Mouse (Mus musculus): ENCODE results near the gene Cwc25. TPM values are rescaled to one million over a fixed set of nuclear protein-coding genes. Genes with fewer than 3 reads are reported as not detected.
"Not testable (repeated sequence)": the region's sequence is repeated elsewhere in the genome, so short reads cannot be mapped to it uniquely, and the experiment has no call there.

Gene Cwc25
- polyA plus RNA-seq, 1 experiment from 2014 or later: 19.4 TPM

DNA sequence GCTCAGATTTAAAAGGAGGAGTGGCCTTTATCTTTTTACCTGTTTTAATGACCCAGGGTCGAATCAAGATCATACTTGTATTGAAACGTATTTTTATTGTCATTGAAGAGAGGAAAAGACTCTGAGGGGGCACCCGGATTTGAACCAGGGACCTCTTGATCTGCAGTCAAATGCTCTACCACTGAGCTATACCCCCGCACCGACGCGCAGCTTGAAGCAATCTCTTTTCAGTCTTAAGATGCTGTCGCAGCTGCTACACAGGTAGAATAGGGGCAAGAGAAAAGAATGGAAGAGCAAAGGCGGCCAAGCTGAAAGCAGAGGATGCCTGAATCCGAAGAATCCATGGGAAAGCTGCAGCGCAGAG lies 32.4 kb upstream of the Cwc25 start, which contains the start of gene Lasp1:
Lasp1 (plus strand) TSS at position 219 of the 364 bp plus-strand sequence.
- DNase-seq (ENCODE audit: low spot score): peak; percentile 91
- Histone ChIP-seq H3K27ac (peak within 1 kb of the TSS; percentile 95), H3K4me3 (peak within 1 kb of the TSS; percentile 85), H3K9me3 (no peaks in the 10 kb centered on the region), H3K4me1 (replicated peaks) (peaks cover 39% of the 10 kb centered on the region), H3K27me3 (ENCODE audit: insufficient read depth, poor library complexity, severe bottlenecking) (no peaks in the 10 kb centered on the region), H3K36me3 (no peaks in the 10 kb centered on the region)
- WGBS: 1% methylated on average over 11 of the region's 11 CpGs

DNA sequence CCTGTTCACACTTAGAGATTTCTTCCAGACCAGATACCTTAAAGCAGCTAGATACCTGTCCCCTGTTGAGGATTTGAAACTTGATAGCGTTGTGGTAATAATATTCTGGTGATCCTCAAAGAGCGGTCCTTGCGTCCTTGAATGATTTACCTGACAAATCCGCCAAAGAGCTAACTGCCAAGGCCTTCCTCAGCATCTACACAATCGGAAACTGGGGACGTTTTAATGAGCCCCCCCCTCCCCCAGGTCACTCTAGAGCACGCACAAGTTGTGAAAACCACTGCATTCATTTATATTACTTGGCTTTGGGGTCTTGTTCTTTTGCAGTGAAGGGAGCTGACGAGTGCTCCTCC lies 31.7 kb upstream of the Cwc25 start:
- Histone ChIP-seq H3K36me3 (no peaks in the 10 kb centered on the region), H3K27ac (no peak overlapping the region), H3K27me3 (ENCODE audit: insufficient read depth, poor library complexity, severe bottlenecking) (no peaks in the 10 kb centered on the region), H3K9me3 (no peaks in the 10 kb centered on the region), H3K4me1 (replicated peaks) (peaks cover 39% of the 10 kb centered on the region), H3K4me3 (peak overlapping the region; percentile 85)
- no peak for DNase-seq (ENCODE audit: low spot score)
- 32% methylated on average over 8 of the region's 8 CpGs for WGBS

DNA sequence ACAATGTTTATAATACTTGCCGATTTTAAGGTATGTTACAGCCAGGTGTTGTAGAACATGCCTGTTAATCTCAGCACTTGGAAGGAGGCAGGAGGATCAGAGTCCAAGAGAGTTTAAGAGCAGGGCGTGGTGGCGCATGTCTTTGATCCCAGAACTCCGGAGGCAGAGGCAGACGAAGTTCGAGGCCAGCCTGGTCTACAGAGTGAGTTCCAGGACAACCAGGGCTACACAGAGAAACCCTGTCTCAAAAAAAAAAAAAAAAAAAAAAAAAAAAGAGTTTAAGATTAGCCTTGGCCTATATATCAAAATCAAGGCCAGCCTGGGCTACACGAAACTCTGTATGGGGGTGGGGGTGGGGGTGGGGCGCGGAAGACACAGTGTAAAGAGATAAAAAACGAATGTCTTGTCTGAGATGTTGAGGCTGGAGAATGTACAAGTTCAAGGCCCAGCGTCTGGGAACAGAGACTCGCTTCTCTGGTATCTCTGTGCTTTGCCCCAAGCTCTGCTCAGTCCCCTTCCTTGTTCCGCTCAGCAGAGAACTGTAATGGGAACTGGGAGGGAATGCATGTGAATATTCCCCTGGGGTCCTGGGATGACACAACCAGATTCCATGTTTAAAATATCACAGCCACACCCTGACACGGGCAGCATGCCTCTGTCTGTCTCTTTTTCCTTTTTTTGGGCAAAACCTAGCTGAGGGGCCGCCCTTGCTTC lies 31.2 kb upstream of the Cwc25 start:
- WGBS: 60% methylated on average over 15 of the region's 15 CpGs
- Histone ChIP-seq H3K4me1 (replicated peaks) (peaks cover 36% of the 10 kb centered on the region), H3K27ac (no peak overlapping the region), H3K36me3 (no peaks in the 10 kb centered on the region), H3K27me3 (ENCODE audit: insufficient read depth, poor library complexity, severe bottlenecking) (no peaks in the 10 kb centered on the region), H3K9me3 (no peaks in the 10 kb centered on the region), H3K4me3 (peak overlapping the region; percentile 24; the same call in 1 of the 2 replicates)
- no peak for DNase-seq (ENCODE audit: low spot score)

DNA sequence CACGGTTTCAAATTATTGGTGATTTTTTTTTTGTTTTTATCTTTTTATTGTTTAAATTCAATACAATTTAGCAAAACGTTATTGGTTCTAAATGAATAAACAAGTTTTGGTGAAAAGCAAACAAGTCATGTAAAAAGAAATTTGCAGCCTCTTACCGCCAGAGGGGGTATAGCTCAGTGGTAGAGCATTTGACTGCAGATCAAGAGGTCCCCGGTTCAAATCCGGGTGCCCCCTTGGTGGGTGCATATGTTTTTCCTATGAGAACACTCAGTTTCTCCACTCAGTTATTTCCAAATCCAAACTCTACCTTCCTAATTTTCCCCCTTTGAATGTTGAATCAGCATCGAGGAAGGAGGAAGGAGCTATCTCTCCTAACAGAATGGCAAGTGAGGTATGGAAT lies 30.6 kb upstream of the Cwc25 start:
- Histone ChIP-seq H3K4me1 (replicated peaks) (peaks cover 30% of the 10 kb centered on the region), H3K36me3 (no peaks in the 10 kb centered on the region)
- 5% methylated on average over 6 of the region's 6 CpGs for WGBS

DNA sequence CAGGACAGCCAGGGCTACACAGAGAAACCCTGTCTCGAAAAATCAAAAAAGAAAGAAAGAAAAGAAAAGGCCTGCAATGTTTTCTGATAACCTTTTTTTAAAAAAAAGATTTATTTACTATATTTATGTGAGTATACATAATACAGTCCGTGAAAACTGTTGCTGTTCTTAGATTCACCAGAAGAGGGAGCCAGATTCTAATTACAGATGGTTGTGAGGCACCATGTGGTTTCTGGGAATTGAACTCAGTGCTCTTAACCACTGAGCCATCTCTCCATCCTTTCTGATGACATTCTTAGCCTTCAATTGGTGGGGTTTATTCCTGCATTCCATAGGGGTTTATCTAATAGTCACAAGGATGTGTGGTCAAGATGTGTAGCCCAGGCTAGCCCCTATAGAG lies 26.8 kb upstream of the Cwc25 start:
- Histone ChIP-seq H3K36me3 (no peaks in the 10 kb centered on the region), H3K4me1 (replicated peaks) (peaks cover 6% of the 10 kb centered on the region), H3K27me3 (ENCODE audit: insufficient read depth, poor library complexity, severe bottlenecking) (no peaks in the 10 kb centered on the region), H3K27ac (no peak overlapping the region), H3K9me3 (no peaks in the 10 kb centered on the region), H3K4me3 (no peak overlapping the region)
- no peak for DNase-seq (ENCODE audit: low spot score)
- 16% methylated on average over 2 of the region's 2 CpGs for WGBS

More for the DNA sequence above, 30.6 kb upstream of the Cwc25 start:
- DNase-seq (ENCODE audit: low spot score): no peak
- no peaks in the 10 kb centered on the region for H3K9me3 ChIP-seq
- no peaks in the 10 kb centered on the region for H3K27me3 ChIP-seq (ENCODE audit: insufficient read depth, poor library complexity, severe bottlenecking)
- H3K4me3 ChIP-seq: no peak overlapping the region
- H3K27ac ChIP-seq: no peak overlapping the region

DNA sequence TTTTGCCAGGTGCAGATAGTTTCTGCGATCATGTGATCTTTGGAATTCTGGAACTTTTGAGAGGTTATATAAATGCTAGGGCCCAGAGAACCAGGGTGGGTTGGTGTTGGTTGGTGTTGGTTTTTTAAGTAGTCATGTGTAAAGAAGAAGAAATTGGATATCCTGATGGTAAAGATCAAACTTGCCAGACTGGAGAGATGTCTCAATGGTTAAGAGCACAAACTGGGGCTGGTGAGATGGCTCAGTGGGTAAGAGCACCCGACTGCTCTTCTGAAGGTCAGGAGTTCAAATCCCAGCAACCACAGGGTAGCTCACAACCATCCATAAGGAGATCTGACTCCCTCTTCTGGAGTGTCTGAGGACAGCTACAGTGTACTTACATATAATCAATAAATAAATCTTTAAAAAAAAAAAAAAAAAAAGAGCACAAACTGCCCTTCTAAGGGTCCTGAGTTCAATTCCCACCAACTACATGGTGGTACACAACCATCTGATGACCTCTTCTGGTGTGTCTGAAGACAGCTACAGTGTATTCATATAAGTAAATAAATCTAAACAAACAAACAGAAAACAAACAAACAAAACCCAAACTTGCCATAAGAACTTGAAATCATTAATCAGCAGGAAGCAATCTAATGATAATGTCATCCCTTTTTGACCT lies 24.6 kb upstream of the Cwc25 start:
- not testable (repeated sequence) for H3K36me3 ChIP-seq; H3K4me3 ChIP-seq; H3K27me3 ChIP-seq (ENCODE audit: insufficient read depth, poor library complexity, severe bottlenecking); H3K4me1 ChIP-seq (replicated peaks); H3K9me3 ChIP-seq; H3K27ac ChIP-seq; DNase-seq (ENCODE audit: low spot score)
- 80% methylated on average over 2 of the region's 2 CpGs for WGBS

DNA sequence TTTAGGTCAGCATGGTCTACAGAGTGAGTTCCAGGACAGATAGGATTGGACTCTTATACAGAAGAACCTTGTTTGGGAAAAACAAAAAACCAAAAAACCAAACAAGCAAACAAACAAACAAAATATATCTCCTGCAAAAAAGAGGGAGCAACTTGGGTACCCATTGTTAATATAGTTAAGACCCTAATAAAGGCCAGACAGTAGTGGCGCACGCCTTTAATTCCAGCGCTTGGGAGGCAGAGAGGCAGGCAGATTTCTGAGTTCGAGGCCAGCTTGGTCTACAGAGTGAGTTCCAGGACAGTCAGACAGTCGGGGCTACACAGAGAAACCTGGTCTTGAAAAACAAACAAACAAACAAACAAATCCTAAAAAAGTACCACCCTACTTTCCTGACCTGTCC lies 23.4 kb upstream of the Cwc25 start:
- 88% methylated on average over 5 of the region's 5 CpGs for WGBS
- H3K27ac ChIP-seq: no peak overlapping the region
- H3K27me3 ChIP-seq (ENCODE audit: insufficient read depth, poor library complexity, severe bottlenecking): no peaks in the 10 kb centered on the region
- no peaks in the 10 kb centered on the region for H3K9me3 ChIP-seq
- H3K4me1 ChIP-seq (replicated peaks): no peaks in the 10 kb centered on the region
- H3K4me3 ChIP-seq: no peak overlapping the region
- no peaks in the 10 kb centered on the region for H3K36me3 ChIP-seq
- DNase-seq (ENCODE audit: low spot score): no peak

DNA sequence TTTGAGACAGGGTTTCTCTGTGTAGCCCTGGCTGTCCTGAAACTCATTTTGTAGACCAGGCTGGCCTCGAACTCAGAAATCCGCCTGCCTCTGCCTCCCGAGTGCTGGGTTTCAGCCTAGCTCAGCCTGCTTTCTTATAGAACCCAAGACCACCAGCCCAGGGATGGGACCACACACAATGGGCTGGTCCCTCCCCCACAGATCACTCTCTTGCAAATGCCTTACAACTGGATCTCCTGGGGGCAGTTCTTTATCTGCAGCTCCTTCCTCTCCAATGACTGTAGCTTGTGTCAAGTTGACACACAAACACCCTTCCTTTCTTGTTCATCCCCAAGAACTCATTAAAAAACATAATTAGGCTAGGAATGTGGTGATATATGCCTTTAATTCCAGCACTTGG lies 21.6 kb upstream of the Cwc25 start:
- Histone ChIP-seq H3K36me3 (no peaks in the 10 kb centered on the region), H3K4me3 (no peak overlapping the region), H3K27ac (no peak overlapping the region), H3K4me1 (replicated peaks) (peaks cover 4% of the 10 kb centered on the region), H3K9me3 (no peaks in the 10 kb centered on the region), H3K27me3 (ENCODE audit: insufficient read depth, poor library complexity, severe bottlenecking) (no peaks in the 10 kb centered on the region)
- 89% methylated on average over 3 of the region's 3 CpGs for WGBS
- no peak for DNase-seq (ENCODE audit: low spot score)

DNA sequence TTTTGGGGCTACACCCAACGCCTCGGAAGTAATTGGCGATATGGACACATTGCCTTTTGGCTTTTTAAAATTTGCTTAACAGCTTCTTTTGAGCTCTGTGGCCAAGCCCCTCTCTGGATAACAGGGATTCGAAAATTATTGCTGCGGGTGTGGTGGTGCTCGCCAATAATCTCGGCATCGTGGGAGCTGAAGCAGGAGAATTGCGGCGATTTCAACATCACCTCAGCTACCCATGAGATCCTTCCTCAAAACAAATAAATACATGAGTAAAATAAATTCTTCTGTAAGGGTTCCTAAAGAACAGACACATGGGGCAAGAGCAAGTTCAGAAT lies 16.2 kb upstream of the Cwc25 start:
- Histone ChIP-seq H3K4me3 (peak overlapping the region; percentile 99), H3K36me3 (peaks cover 40% of the 10 kb centered on the region), H3K27me3 (ENCODE audit: insufficient read depth, poor library complexity, severe bottlenecking) (no peaks in the 10 kb centered on the region), H3K27ac (peak overlapping the region; percentile 99), H3K4me1 (replicated peaks) (peaks cover 24% of the 10 kb centered on the region), H3K9me3 (no peaks in the 10 kb centered on the region)
- no peak for DNase-seq (ENCODE audit: low spot score)
- WGBS: under 1% methylated on average over 10 of the region's 10 CpGs

DNA sequence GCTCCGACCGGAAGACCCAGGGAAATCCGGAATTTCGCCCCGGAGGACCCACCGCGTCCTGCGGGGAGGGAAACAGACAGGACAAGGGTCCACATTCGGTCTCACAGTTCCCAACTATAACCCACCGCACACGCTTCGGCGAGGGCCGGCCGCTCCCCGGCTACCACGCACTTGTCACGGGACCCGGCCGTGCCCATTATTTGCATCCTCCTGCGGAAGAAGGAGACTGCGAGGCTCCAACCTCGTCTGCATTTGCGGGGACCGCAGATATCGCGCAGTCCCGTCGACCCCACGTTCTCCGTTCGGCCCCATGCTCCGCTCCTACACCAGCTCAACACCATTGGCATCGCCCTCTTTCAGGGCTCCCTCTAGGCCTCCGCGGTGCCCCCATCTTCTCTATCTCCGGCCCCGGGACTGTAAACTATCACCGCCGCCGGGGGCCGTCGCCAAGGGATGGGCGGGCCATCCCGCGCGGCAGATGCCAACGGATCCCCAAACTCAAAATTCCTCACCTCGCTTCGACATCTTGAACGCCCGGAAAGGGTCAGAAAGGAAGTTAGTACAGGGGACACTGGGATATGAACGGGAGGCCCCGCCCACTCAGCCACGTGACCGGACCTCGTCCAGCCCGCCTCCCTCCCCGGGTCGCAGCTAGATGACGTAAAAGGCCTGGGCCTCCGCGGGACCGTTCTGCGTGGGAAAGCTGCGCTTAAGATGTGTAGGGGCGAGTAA lies 15.6 kb upstream of the Cwc25 start, which contains the start of gene Rpl23:
Rpl23 (minus strand) TSS at position 606 of the 732 bp plus-strand sequence.
- under 1% methylated on average over 67 of the region's 67 CpGs for WGBS
- peak within 1 kb of the TSS; percentile 99 for H3K27ac ChIP-seq
- DNase-seq (ENCODE audit: low spot score): peak; percentile 98
- peaks cover 24% of the 10 kb centered on the region for H3K4me1 ChIP-seq (replicated peaks)
- peak within 1 kb of the TSS; percentile 99 for H3K4me3 ChIP-seq
- no peaks in the 10 kb centered on the region for H3K27me3 ChIP-seq (ENCODE audit: insufficient read depth, poor library complexity, severe bottlenecking)
- peaks cover 46% of the 10 kb centered on the region for H3K36me3 ChIP-seq
- no peaks in the 10 kb centered on the region for H3K9me3 ChIP-seq

DNA sequence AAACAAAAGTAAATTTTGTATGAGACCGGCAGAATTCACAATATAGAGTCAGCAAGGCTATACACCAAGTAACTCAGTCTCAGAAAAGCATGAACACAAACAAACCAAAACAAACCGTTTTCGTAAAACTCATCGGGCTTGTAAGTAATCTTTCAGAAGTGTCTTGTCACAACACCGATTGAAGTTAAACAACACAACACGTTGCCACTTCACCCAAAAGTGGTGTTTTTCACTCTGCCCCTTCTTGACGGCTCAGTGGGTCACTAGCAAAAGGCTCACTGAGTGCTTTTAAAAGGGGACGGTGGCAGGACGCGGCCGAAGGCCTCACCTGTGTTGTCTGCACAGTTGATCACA lies 15.1 kb upstream of the Cwc25 start:
- peak overlapping the region; percentile 99 for H3K4me3 ChIP-seq
- peaks cover 24% of the 10 kb centered on the region for H3K4me1 ChIP-seq (replicated peaks)
- DNase-seq (ENCODE audit: low spot score): no peak
- H3K27ac ChIP-seq: peak overlapping the region; percentile 99
- WGBS: 2% methylated on average over 11 of the region's 11 CpGs
- no peaks in the 10 kb centered on the region for H3K27me3 ChIP-seq (ENCODE audit: insufficient read depth, poor library complexity, severe bottlenecking)
- peaks cover 51% of the 10 kb centered on the region for H3K36me3 ChIP-seq
- H3K9me3 ChIP-seq: no peaks in the 10 kb centered on the region

DNA sequence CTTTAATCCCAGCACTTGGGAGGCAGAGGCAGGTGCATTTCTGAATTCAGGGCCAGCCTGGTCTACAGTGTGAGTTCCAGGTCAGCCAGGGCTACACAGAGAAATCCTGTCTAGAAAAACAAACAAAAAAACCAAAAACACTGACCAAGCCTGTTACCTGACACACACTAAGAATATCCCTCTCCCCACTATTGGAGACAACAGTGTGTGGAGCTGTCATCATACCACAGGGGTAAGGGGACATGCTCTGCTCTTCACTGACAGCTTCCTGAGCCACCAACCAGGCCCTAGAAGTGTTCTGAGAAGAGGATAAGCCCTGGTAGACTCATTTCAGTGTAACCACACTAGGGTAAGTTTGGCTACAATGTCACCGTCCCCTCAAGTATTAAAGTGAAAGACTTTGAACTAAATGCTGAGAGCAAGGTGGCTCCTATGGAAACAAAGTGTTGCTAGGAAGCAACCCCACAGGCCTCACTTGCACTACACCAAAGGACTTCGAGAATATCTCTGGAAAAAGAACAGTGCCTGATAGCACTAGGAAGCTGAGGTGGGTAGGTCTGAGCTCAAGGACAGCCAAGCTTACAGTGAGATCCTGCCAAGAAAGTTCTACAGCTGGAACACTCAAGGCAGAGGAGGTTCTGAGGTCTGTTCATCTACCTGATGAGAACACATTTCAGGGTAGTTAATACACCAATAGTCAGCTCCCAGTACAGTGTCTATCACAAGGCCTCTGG lies 13.8 kb upstream of the Cwc25 start:
- Histone ChIP-seq H3K27me3 (ENCODE audit: insufficient read depth, poor library complexity, severe bottlenecking) (no peaks in the 10 kb centered on the region), H3K4me3 (peak overlapping the region; percentile 99), H3K4me1 (replicated peaks) (peaks cover 37% of the 10 kb centered on the region), H3K36me3 (peaks cover 64% of the 10 kb centered on the region), H3K9me3 (no peaks in the 10 kb centered on the region), H3K27ac (no peak overlapping the region)
- WGBS: 79% methylated on average over 2 of the region's 2 CpGs
- no peak for DNase-seq (ENCODE audit: low spot score)

DNA sequence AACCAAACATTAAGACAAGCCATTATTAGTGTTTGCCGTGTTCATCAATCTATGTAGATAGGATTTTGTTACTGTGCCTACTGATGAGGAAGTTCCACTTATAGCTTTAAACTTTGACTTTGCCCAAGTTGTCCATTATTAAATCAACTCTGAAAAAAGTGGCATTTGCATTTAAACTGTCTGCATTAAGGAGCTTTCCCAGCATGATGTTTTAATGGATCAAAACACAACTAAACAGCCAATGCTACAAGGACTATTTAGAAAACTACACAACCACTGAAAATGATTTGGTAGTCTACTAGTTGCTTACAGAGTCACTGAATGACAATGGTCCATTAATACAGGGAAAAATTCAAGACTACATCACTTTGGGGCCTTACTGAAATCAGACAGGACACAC lies 12.6 kb upstream of the Cwc25 start:
- no peak overlapping the region for H3K27ac ChIP-seq
- H3K9me3 ChIP-seq: no peaks in the 10 kb centered on the region
- H3K4me3 ChIP-seq: no peak overlapping the region
- DNase-seq (ENCODE audit: low spot score): no peak
- 92% methylated on average over 1 of the region's 1 CpGs for WGBS
- H3K27me3 ChIP-seq (ENCODE audit: insufficient read depth, poor library complexity, severe bottlenecking): no peaks in the 10 kb centered on the region
- peaks cover 37% of the 10 kb centered on the region for H3K4me1 ChIP-seq (replicated peaks)
- H3K36me3 ChIP-seq: peaks cover 66% of the 10 kb centered on the region

All from hindbrain, embryonic 10.5 days (tissue).